Comparison of ENCODE assay signal across 26 mouse cellular contexts in the genomic region with DNA sequence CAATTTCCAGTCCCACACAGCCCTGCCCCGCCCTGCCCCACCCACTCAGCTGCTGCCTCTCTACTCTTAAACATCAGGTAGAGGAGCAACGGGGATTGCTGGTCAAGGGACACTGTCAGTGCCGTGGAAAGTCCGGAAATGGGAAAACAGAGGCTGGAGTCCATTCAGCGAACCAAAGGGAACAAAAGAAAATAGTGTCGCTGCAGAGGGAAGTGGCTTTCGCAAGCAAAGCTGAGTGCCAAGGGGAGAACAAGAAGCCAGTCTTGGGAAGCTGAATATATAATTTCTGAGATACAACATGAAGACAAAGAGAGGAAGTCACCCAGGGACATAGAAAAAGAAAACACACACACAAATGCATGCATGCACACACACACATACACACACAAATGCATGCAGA. TPM values are rescaled to one million over a fixed set of nuclear protein-coding genes. Genes with fewer than 3 reads are reported as not detected.
DNase-seq lines count a peak whose midpoint lies in the region; ATAC-seq and TF ChIP-seq lines count a peak whose summit lies in the region.
"Had no signal": no experiment of that assay in that cellular context is flagged by ENCODE, and none has a peak within 500 bp of the region (broad histone marks: within the 10 kb centered on the region; RNA-seq: fewer than 3 reads in every experiment).

No protein-coding gene starts in this region.

- H3K4me1 ChIP-seq in stomach, embryonic 16.5 days (ENCODE audit: control insufficient read depth, insufficient read depth, low read length), result 0 out of 2 replicates have a peak, but pooled peaks cover 7% of the 10 kb centered on the region
- H3K4me1 ChIP-seq in thymus, adult 2 months (replicated peaks; ENCODE audit: control insufficient read depth, insufficient read depth, low read length), result peaks cover 11% of the 10 kb centered on the region
- H3K4me1 ChIP-seq: hindbrain, embryonic 15.5 days had no signal

- no peak for TF ChIP-seq CTCF in gastrocnemius, adult 2 months (IDR thresholded peaks at IDR 0.05)
- no peak for TF ChIP-seq CTCF in thymus, adult 2 months (IDR thresholded peaks at IDR 0.05; ENCODE audit: borderline replicate concordance, control insufficient read depth, extremely low read depth, insufficient read depth, low read length, poor library complexity)

- ATAC-seq in stomach, embryonic 16.5 days (ENCODE audit: insufficient read depth, low FRiP score), result no peak
- ATAC-seq: CD4-positive, CD25-positive, alpha-beta regulatory T cell, adult 4 months; forebrain, embryonic 14.5 days had no signal

- intact Hi-C loops in gastrocnemius, adult 2 months (cut with DNase I), result no loop called here

- H3K27me3 ChIP-seq in stomach, embryonic 16.5 days (ENCODE audit: control insufficient read depth, insufficient read depth, low read length), result no peaks in the 10 kb centered on the region
- H3K27me3 ChIP-seq in thymus, adult 2 months (ENCODE audit: control insufficient read depth, insufficient read depth, low read length), result no peaks in the 10 kb centered on the region
- H3K27me3 ChIP-seq: embryonic facial prominence, embryonic 15.5 days; heart, embryonic 12.5 days; hindbrain, embryonic 15.5 days had no signal

- no peak overlapping the region for H3K4me2 ChIP-seq in stomach, embryonic 16.5 days (ENCODE audit: low read depth, low read length)
- H3K4me2 ChIP-seq: embryonic facial prominence, embryonic 15.5 days; heart, embryonic 12.5 days; hindbrain, embryonic 15.5 days had no signal

- TF ChIP-seq POLR2A in thymus, adult 2 months (IDR thresholded peaks at IDR 0.05; ENCODE audit: control insufficient read depth, extremely low read depth, insufficient read depth, low read length, poor library complexity), result no peak

- no peaks in the 10 kb centered on the region for H3K9me3 ChIP-seq in stomach, embryonic 16.5 days (replicated peaks; ENCODE audit: control insufficient read depth, low read length)
- H3K9me3 ChIP-seq: embryonic facial prominence, embryonic 15.5 days; forebrain, embryonic 10.5 days; G1E; heart, embryonic 12.5 days; hindbrain, embryonic 15.5 days had no signal

- H3K4me3 ChIP-seq in gastrocnemius, adult 2 months, result peak overlapping the region; percentile 64
- H3K4me3 ChIP-seq in stomach, embryonic 16.5 days (replicated peaks; ENCODE audit: low read length), result no peak overlapping the region
- no peak overlapping the region for H3K4me3 ChIP-seq in thymus, adult 2 months (ENCODE audit: control insufficient read depth, insufficient read depth, low read length)
- H3K4me3 ChIP-seq: embryonic facial prominence, embryonic 15.5 days; erythroblast, embryonic 14.5 days; forebrain, embryonic 10.5 days; heart, embryonic 12.5 days; hindbrain, embryonic 15.5 days had no signal

- peak overlapping the region; percentile 63 for H3K27ac ChIP-seq in gastrocnemius, adult 2 months
- H3K27ac ChIP-seq in stomach, embryonic 16.5 days (ENCODE audit: low read length), result no peak overlapping the region
- H3K27ac ChIP-seq in thymus, adult 2 months (ENCODE audit: control insufficient read depth, insufficient read depth, low read length), result no peak overlapping the region
- H3K27ac ChIP-seq: forebrain, embryonic 10.5 days; hindbrain, embryonic 15.5 days had no signal

- peak; percentile 21 for DNase-seq in gastrocnemius, adult 2 months
- DNase-seq in gastrocnemius, postnatal 10 days, result no peak
- peak; percentile 31 for DNase-seq in lung, postnatal 10 days
- DNase-seq in lung, adult 18-20 months, result no peak
- DNase-seq in urinary bladder, postnatal 10 days (ENCODE audit: low spot score), result no peak
- DNase-seq in thymus, adult 2 months, result no peak
- DNase-seq: adrenal gland, adult 8-10 months; adrenal gland, postnatal 36 days; B cell, adult 2 months; cerebellum, adult 11 months; cerebellum, adult 8-10 months; cerebellum, postnatal 14 days; embryo, embryonic 11 days; gastrocnemius, postnatal 25 days; heart, postnatal 36 days had no signal

- 57% methylated on average over 7 of the region's 7 CpGs for WGBS in stomach, embryonic 16.5 days
- 68% methylated on average over 7 of the region's 7 CpGs for WGBS in thymus, adult 2 months

- peak overlapping the region; percentile 15; the same call in 1 of the 2 replicates for H3K9ac ChIP-seq in stomach, embryonic 16.5 days (ENCODE audit: low read length)
- H3K9ac ChIP-seq: embryonic facial prominence, embryonic 15.5 days; heart, embryonic 12.5 days; hindbrain, embryonic 15.5 days had no signal

- H3K36me3 ChIP-seq in stomach, embryonic 16.5 days (ENCODE audit: control insufficient read depth, insufficient read depth, low read length), result no peaks in the 10 kb centered on the region
- H3K36me3 ChIP-seq in thymus, adult 2 months (ENCODE audit: control insufficient read depth, insufficient read depth, low read length), result no peaks in the 10 kb centered on the region
- H3K36me3 ChIP-seq: embryonic facial prominence, embryonic 15.5 days; forebrain, embryonic 10.5 days; G1E; heart, embryonic 12.5 days; hindbrain, embryonic 15.5 days had no signal

RNA-seq across cellular contexts. Expression of gene Dpep1, which starts 2.8 kb away (rescaled TPM):
- 10 to 100 TPM; 13.6 to 16.7 TPM for total RNA-seq in gastrocnemius, adult 2 months (2021)
- 1 to 10 TPM; 5.1 to 6.6 TPM for total RNA-seq in gastrocnemius, postnatal 10 days (2021)
- polyA plus RNA-seq in stomach, embryonic 16.5 days (2015; fragmentation: Nextera tagmentation; extraction: Ambion mirVana), result 6.1 and 7.0 TPM in 2 replicates
- polyA plus RNA-seq in thymus, adult 2 months (2012; rRNA removed), result 4.5 and 13.2 TPM in 2 replicates
- total RNA-seq: common myeloid progenitor, adult 5-6 weeks; granulocyte monocyte progenitor cell, adult 5-6 weeks had no signal
- polyA plus RNA-seq: CD4-positive, CD25-positive, alpha-beta regulatory T cell, adult 4 months; erythroblast, embryonic 14.5 days; forebrain, embryonic 14.5 days; G1E had no signal

RNA-seq across cellular contexts. Expression of gene Chmp1a, which starts 23.7 kb away (rescaled TPM):
- 10 to 100 TPM; 42.6 to 43.8 TPM for total RNA-seq in gastrocnemius, adult 2 months (2021)
- total RNA-seq in gastrocnemius, postnatal 10 days (2021), result 10 to 100 TPM; 41.0 to 48.2 TPM
- 146 and 165 TPM in 2 replicates for polyA plus RNA-seq in stomach, embryonic 16.5 days (2015; fragmentation: Nextera tagmentation; extraction: Ambion mirVana)
- polyA plus RNA-seq in thymus, adult 2 months (2012; rRNA removed), result 122 and 128 TPM in 2 replicates

RNA-seq across cellular contexts. Expression of gene Spata33, which starts 23.8 kb away (rescaled TPM):
- total RNA-seq in gastrocnemius, adult 2 months (2021), result 1 to 10 TPM; 1.2 to 1.8 TPM
- total RNA-seq in gastrocnemius, postnatal 10 days (2021), result 1 to 10 TPM; 1.2 to 2.4 TPM
- polyA plus RNA-seq in stomach, embryonic 16.5 days (2015; fragmentation: Nextera tagmentation; extraction: Ambion mirVana), result 3.3 and 3.5 TPM in 2 replicates
- polyA plus RNA-seq in thymus, adult 2 months (2012; rRNA removed), result 0.66 and 1.1 TPM in 2 replicates
- polyA plus RNA-seq: CD4-positive, CD25-positive, alpha-beta regulatory T cell, adult 4 months had no signal

RNA-seq across cellular contexts. Expression of gene Sult5a1, which starts 30.7 kb away (rescaled TPM):
- 1 to 10 TPM; 2.1 to 2.5 TPM for total RNA-seq in gastrocnemius, adult 2 months (2021)
- 1 to 10 TPM; 5.8 to 6.4 TPM for total RNA-seq in gastrocnemius, postnatal 10 days (2021)
- polyA plus RNA-seq in stomach, embryonic 16.5 days (2015; fragmentation: Nextera tagmentation; extraction: Ambion mirVana), result 17.6 and 18.4 TPM in 2 replicates
- polyA plus RNA-seq in thymus, adult 2 months (2012; rRNA removed), result 12.4 and 17.5 TPM in 2 replicates
- total RNA-seq: common myeloid progenitor, adult 5-6 weeks; granulocyte monocyte progenitor cell, adult 5-6 weeks had no signal
- polyA plus RNA-seq: G1E had no signal

RNA-seq across cellular contexts. Expression of gene Cdk10, which starts 35.8 kb away (rescaled TPM):
- 10 to 100 TPM; 13.0 to 15.2 TPM for total RNA-seq in gastrocnemius, adult 2 months (2021)
- total RNA-seq in gastrocnemius, postnatal 10 days (2021), result 10 to 100 TPM; 14.2 to 18.7 TPM
- polyA plus RNA-seq in stomach, embryonic 16.5 days (2015; fragmentation: Nextera tagmentation; extraction: Ambion mirVana), result 27.3 and 31.0 TPM in 2 replicates
- 63.4 and 70.8 TPM in 2 replicates for polyA plus RNA-seq in thymus, adult 2 months (2012; rRNA removed)

Comparison
In these comparisons a context has a peak if more than half of its experiments do, and no peak if none do; other contexts are left out.
1. DNase-seq: peak in gastrocnemius, adult 2 months (single experiment) and lung, postnatal 10 days (single experiment); none in gastrocnemius, postnatal 10 days (single experiment), lung, adult 18-20 months (0 of 2), urinary bladder, postnatal 10 days (single experiment) and thymus, adult 2 months (single experiment).